Mouse (Mus musculus) cerebellum, adult 2 months (tissue): ENCODE data around the gene Ocel1.

Experiments
- CTCF ChIP-seq: fragments of 200-500 bp; IDR thresholded peaks from 2 replicates; pipeline ENCODE4 v1.5.1; 2011; ENCODE audit warnings: low read depth, mild to moderate bottlenecking, control low read depth, low read length, moderate library complexity, borderline replicate concordance; ENCODE audit not compliant: insufficient read depth
- POLR2A ChIP-seq: fragments of 200-500 bp; IDR thresholded peaks from 2 replicates; pipeline ENCODE4 v1.6.1; 2011; ENCODE audit warnings: low read length, control low read depth, borderline replicate concordance; ENCODE audit not compliant: insufficient read depth

- TF ChIP-seq CTCF (no peak), POLR2A (no peak)
Measured at GRCm38 (mm10) chr8:71346581-71346980, 24.5 kb upstream of the Ocel1 start.
